Mouse (Mus musculus) 3T3-L1 (cell line): ENCODE measurements around the gene Gstk1.

Experiments used
- DNase-seq: peaks from one replicate; pipeline ENCODE4 v3.0.0-alpha.2; 2015; ENCODE audit warnings: low read depth, low spot score

Gene Gstk1

DNA sequence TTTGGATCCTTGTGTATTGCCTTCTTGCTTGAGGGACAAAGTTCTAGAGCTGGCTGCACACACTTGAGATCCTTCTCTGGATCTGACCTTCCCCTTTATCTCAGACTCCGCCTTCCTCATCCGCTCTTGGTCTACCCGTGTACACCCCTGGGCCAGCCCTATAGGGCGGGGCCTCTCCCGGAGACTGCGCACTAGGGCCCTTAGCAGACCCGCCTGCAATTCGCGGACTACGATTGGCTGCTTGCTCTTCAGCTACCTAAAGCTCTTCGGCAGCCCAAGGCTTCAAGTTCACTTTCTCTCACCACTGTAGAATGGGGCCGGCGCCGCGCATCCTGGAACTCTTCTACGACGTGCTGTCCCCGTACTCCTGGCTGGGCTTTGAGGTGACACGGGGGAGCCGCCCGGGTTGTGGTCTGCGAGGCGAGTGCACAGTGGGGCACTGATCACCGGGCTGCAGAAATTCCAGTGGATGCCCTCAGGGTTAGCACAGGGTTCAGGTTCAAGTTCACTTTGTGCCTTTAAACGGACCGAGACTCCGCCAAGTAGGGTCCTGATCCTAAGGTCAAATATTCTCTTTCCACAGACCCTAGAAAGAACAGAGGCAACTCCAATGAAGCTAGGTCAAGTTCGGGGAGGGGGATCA, at the start of gene Gstk1:
Gene Gstk1, plus strand, starts transcription at position 225 of the 643 bp plus-strand sequence.
- DNase-seq = no peak

DNA sequence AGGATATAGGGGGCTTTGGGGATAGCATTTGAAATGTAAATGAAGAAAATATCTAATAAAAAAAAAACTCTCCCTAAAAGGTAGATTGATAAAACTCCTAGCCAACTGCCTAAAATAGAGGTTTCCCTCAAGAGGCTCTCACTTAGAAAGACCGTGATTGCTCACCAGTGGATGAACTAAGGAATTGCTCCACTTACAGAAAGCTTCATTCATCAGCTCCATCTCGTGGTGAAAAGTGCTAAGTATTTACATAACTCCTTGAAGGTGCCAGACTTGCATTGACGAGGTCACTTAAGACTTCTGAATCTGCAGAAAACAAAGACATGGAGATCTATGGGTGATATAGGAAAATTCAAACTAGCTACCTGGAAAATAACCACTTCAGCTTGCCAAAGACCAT, 48.0 kb upstream of the Gstk1 start:
- DNase-seq = peak; percentile 69

DNA sequence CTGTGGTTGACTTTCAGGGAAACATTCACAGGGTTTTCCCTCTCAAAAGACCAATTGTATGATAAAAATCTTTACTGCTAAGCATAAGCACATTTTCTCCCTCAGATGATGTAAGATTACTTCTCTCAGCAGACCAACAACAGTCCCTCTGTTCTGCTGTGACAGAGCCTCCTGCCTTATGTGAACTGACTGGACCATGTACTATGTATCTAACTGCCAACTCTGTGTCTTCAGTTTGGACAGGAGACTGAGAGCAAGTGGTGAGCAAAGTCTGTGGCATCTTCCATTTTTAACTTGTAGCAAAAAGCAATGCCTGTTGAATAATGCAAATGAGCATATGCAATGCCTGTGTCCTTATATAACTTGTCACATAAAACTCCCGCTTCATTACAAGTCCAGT, 46.2 kb upstream of the Gstk1 start:
- peak; percentile 5 for DNase-seq

DNA sequence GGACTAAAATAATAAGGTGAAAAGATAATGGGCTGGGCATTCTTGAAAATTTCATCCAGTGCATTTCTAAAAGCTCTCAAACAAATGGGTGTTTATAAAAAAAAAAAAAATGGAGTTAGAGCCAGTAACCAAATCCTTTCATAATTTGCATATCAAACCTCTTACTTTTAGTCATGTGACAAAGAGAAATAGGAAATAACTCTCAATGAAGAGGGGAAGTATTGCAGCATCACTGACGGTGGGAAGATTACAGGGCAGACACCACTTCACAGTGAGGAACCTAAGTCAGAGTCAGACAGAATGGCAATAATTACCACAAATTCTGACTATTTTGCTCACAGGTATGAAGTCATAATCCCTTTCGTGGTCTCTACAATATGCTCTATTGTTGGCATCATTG, 30.7 kb upstream of the Gstk1 start, which contains the start of gene Tas2r144:
Gene Tas2r144, plus strand, starts transcription at position 301 of the 400 bp plus-strand sequence.
- no peak for DNase-seq

DNA sequence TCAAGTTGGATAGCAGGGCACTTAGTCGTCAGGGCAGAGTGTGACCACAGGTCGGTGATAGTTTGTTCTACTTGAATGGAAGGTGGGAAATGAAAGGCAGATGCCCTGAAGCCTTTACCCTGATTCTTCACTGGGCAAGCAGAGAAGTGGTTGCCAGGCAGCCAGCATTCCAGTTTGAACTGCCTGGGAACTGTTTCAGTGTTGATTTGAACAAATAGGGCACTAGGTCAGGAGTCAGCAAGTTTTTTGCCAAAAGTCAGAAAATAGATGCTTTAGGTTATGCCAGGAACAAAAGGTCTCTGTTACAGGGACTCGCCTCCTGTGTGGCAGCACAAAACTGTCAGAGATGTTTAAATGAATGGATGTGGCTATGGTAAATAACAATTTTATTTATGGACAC, 23.4 kb upstream of the Gstk1 start:
- peak; percentile 14 for DNase-seq

DNA sequence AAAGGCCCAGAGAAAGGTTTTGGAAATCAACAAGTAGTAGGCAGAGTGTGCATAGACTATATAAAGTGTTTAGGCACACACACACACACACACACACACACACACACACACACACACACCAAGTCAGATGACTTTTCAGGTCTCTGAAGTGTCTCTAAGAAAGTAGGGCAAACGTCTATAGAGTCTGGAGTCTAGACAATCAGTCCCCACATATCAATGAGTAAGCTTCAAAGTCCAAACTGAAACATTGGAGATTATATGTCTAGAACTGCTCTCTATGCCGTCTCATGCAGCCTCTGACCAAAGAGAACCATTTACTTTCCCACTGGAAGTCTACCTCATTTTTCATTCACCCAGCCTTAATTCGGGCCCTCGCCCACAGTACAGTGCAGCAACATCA, 20.7 kb upstream of the Gstk1 start:
- DNase-seq = no peak

DNA sequence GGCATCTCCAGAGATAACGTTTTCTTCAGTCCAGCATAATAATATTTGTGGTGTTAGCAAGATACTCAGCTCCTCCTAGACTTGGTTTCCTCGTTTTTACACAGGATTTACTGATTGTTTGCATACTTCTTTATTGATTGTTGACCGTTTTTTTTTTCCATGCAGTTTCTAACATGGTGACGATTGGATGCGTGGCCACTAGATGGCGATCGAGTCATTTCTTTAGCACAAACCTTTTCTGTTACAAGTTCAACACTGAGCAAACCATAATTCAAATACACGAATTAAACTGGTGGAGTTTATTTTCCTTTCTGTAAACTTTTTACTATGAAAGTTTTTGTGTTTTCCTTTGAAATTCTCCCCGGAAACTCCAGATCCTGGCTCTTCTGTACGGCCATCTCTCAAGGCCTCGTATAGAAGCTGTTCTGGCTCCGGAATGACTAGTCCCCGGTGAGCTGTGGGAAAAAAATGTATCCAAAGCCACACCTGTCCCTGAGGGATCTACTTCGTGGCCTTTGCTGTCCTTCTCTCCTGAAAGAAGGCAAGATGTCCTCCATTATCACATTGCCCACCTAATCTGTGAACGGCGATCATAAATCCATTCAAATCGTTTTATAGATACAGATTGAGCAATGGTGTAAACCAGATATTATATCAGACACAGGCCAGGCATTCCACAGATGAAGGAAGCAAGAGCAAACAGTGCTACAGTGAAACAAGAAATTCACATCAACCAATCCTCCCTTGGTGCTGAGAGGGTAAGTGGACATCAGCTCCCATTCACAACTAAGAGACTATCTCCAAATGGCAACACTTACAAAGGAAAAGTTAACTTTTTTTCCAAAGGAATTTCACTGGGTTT, 18.3 kb upstream of the Gstk1 start:
- DNase-seq = peak; percentile 92

DNA sequence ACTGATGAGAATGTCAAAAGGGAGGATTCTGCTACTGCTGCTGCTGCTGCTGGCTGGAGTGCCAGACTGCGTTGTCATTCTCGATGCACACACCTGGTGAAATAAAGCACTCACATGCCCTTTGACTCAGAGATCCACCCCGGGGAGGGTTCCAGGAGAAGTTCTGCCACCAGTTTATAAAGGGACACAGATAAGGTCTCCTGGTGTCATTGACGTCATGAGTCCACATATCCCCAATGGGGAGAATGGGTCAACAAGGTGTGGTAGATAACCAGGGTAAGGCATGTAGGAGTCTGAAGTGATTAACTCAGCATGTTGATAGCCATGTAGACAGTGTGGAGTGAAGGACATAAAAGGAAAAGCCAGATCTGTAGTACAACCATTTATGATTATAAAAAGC, 16.1 kb upstream of the Gstk1 start:
- no peak for DNase-seq

DNA sequence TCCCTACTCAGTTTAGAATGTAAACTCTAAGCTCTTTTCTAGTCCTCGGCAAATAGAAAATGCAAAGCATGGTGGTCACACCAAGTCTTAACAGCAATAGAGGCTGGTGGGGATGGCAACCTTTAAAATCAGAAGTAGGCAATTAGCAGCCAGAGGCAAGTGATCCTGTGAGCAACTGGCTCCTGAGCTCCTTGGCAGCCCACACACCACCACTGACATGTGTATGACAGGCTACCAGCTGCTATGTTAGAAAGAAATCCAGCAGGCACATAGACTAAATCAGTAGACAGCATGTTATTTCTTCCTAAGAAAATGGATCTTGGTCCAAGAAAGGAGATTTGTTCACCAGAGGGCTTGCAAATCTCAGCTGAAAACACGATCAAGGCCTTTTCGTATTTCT, 14.5 kb upstream of the Gstk1 start:
- no peak for DNase-seq

DNA sequence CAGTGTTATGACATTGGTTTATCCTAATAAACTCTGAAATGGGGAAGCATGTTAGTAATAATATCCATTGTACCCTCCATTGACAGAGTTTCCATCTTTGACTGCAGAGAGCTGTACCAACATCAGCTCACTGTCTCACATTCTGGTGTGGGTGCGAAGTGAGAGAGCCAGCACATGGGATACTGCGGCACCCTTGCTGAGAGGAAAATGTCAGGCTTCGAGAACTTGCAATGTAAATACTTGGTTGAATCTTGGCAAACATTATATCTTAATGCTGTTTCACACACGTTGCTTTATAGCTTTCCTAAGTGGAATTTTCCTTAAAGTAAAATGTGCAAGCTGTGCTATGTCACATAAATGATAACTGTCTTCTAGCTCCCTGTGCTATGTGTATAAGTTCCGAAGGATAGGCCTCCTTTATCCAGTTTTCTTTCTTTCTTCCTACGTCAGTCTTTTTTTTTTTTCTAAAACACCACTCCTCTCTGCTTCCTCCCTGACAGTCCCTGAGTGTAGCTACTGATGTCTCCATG, 8.4 kb upstream of the Gstk1 start:
- no peak for DNase-seq

DNA sequence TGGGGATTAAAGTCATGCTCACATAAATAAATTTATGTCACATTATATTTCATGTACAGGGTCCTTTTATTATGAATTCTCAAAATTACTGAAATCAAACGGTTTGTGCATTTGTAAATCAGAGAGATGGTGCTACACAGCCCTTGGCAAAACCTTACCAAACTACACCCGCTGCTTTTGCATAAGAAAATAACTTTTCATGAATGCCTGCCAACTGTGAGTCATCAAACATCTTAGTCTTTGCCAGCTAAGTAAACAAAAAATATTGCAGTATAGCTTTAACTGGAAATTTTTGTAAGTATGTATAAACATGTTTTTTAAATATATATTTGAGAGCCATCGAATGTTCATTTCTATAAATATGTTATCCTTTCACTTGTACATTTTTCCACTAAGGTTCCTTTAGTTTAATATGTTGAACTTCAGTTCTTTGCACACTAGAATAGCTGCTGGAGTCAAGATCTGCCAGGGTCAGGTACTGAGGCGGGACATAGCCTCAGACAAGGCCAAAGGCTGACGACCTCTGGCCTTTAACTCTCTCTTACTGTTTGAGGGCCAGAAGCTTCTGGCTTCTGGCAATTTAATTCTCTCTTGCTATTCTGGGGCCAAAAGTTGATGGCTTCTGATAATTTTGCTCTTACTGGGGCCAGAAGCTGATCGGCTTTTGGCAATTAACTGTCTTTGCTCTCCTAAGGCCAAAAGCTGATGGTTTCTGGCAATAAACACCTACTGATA, 4.3 kb upstream of the Gstk1 start:
- peak; percentile 95 for DNase-seq

DNA sequence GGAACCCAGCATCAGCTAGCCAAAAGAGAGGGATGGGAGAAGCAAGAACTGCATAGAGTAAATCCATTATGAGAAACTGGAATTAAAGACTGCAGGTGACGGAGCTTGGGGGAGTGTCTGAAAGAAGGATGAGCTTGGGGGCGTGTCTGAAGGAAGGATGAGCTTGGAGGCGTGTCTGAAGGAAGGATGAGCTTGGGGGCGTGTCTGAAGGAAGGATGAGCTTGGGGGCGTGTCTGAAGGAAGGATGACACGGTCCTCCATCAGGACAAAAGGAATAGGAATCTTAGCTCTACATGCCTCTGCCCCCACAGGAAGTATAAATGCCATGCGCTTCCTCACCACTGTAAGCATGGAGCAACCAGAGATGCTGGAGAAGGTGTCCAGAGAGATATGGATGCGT, 1.4 kb downstream of the Gstk1 start:
- no peak for DNase-seq

DNA sequence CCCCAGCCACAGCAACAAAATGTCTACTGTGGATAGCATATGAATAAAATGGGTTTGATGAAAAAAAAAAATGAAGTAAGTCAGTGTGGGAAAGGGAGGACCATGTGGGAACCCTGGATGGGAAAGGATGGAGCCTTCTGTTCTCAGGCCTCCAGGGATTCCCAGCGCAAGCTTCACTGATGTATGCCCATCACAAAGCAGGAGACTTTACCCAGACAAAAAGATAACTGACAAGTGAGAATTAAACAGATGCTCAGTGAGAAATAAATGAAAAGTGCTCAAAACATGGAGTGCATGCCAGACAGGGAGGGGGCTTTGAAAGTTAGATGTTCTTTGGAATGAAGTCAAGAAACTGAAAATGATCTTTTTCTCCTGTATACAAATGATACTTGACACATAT, 2.2 kb downstream of the Gstk1 start:
- DNase-seq = no peak

DNA sequence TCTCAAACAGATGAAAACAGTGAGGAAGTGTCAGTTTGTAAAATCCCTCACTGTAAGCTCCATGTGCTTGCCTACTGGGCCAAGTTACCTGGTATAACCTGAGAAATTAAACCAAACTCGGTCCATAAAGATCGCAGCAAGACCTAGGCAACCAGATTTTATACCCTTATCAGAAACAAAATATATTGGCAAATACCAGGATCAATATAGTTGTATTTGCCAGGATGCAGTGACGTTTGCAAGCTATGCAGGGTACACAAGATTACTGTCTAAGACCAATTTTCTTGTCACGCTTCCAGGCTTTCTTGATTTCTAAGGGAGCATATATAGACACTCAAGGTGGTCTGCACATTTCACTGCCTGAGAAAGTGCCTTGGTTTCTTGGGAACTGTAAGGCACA, 6.1 kb downstream of the Gstk1 start:
- DNase-seq = no peak

DNA sequence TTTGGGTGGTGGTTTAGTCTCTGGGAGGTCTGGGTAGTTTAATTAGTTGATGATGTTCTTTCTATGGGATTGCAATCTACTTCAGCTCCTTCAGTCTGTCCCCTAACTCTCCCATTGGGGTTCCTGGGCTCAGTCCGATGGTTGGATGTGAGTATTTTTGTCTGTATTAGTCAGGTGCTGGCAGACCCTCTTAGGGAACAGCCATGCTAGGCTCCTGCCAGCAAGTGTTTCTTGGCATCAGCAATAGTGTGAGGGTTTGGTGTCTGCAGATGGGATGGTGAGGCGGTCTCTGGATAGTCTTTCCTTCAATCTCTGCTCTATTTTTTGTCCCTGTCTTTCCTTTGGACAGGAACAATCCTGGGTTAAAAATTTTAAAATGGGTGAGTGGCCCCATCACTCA, 7.4 kb downstream of the Gstk1 start:
- DNase-seq = no peak

DNA sequence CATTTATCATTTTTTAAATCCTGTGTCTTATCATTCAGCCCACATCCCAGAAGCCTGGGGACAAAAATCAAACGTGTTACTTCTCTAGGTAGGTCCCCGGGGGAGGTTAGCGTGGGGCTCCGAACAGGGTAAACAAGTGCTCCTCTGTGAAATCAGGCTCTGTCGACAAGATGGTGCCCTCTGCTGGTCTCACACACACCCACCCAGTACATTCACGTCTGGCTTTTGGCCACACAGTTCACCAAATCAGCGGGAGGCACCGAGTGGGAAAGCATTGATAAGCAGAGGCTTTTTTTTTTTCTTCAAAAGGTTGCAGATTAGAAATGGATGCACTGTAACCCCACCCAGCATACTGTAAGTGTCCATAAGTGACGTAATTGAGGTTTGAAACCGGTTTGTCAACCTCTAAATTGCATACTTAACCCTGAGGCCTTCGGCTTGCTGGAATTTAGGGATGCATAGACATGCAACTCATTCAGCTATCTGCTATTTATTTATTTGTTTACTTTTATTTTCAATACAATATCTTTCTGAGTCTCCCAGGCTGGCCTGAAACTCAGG, 11.6 kb downstream of the Gstk1 start:
- peak; percentile 81 for DNase-seq

DNA sequence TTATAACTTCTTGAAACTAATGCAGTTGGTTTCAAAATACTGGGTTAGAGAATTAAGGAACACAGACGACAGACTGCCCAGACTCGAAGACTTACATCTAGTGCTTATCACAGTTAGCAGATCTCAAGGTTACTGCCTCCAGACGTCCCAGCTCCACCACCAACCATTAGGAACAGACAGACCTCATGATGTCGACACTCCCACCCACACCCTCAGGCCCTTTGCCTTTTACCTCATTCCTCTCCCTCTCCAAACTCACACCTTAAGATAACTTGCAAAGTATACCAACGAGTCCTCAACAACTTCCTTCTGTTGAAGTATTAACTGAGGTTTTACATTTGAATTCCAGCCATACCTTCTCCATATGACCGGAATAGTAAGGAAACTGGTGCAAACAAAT, 14.7 kb downstream of the Gstk1 start:
- DNase-seq = no peak

DNA sequence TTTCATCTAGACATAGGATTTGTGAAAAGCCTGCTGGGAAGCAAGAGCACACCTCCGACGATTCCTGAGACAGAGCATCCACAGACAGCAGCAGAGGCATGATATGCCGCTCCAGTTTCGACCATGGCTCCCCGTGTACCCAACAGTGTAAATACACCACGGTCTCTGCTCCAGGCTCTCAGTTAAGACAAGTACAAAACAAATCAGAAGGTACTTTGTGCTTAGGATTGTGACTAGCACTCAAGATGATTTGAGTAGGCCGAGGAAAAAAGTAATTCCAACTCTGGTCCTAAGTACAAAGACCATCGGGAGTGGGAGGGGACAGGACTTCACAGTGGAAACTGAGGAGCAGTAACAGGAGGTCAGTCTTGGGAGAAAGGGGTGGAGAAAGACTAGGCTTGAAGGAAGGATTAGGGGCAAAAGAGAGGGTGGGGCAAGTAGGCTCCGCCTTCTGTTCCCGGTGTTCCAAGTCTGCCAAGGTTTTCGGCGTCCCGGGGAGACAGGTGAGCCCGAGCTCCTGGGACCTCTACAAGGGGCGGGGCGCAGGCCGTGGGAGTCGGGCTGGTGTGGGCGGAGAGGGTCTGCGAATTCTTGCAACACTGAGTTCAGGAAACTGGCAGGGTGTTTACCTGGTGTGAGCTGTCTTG, 15.9 kb downstream of the Gstk1 start, which contains the start of gene Tmem139:
Gene Tmem139, plus strand, starts transcription at position 447 of the 647 bp plus-strand sequence.
- DNase-seq = no peak

DNA sequence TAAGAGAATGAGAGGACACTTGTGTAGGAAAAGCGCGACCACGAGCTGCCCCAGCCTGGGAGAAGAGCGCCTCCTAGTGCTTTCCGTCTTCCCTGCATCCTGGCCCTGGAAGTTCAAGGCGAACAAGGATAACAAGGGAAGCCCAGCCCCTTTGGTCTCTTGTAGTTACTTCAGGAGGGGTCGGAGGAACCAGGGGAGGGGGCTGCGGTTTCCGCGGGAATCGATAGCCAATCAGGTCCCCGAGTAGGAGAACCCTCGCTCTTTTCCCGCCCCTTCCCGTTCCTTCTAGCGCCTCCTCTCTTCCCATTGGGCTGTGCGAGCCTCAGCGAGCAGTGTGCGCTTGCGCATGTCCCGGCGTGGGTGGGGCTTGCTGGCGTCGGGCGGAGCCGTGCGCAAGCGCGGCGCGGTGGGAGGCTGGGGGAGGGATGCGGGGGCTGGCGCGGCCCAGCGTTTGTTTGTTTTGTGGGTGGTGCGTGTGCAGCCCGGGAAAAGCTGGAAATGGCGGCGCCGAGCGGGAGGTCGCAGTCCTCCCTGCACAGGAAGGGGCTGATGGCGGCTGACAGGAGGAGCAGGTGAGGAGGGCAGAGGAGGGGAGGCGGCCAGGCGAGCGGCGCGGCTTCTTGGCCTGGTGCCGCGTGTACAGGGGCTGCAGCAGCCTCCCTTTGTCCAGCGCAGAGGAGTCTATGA, 19.0 kb downstream of the Gstk1 start, which contains the start of gene Casp2:
Gene Casp2, plus strand, starts transcription at position 360 of the 687 bp plus-strand sequence.
- DNase-seq = peak; percentile 100
